Mouse (Mus musculus) lung, postnatal 10 days (tissue): ENCODE measurements around the gene Cd52.

Experiments used
- DNase-seq: peaks from one replicate; pipeline ENCODE4 v3.0.0; 2021

The Cd52 gene

GRCm38 (mm10) chr4:134090521-134091224 lies 4.2 kb downstream of the Cd52 start:
- DNase-seq = no peak

- no peak for DNase-seq
Observed at GRCm38 (mm10) chr4:134089029-134089428, 5.9 kb downstream of the Cd52 start.

GRCm38 (mm10) chr4:134087412-134087811 lies 7.5 kb downstream of the Cd52 start:
- DNase-seq = peak; percentile 49

GRCm38 (mm10) chr4:134084999-134085398 lies 9.9 kb downstream of the Cd52 start:
- no peak for DNase-seq

GRCm38 (mm10) chr4:134082460-134082859 lies 12.4 kb downstream of the Cd52 start:
- DNase-seq = no peak

- peak; percentile 86 for DNase-seq
Observed at GRCm38 (mm10) chr4:134081730-134082386, 13.0 kb downstream of the Cd52 start.

GRCm38 (mm10) chr4:134080674-134081073 lies 14.2 kb downstream of the Cd52 start:
- DNase-seq = no peak

GRCm38 (mm10) chr4:134078694-134079093 lies 16.2 kb downstream of the Cd52 start:
- DNase-seq = peak; percentile 75

GRCm38 (mm10) chr4:134068793-134069580 lies 25.9 kb downstream of the Cd52 start:
- no peak for DNase-seq

- no peak for DNase-seq
Observed at GRCm38 (mm10) chr4:134067833-134068544, 26.9 kb downstream of the Cd52 start.

- no peak for DNase-seq
Observed at GRCm38 (mm10) chr4:134067383-134067782, 27.5 kb downstream of the Cd52 start.

GRCm38 (mm10) chr4:134065431-134066004 lies 29.4 kb downstream of the Cd52 start:
- DNase-seq = peak; percentile 24

GRCm38 (mm10) chr4:134062561-134062960 lies 32.3 kb downstream of the Cd52 start:
- DNase-seq = no peak

- no peak for DNase-seq
Observed at GRCm38 (mm10) chr4:134061944-134062446, 32.9 kb downstream of the Cd52 start.

- DNase-seq = no peak
Observed at GRCm38 (mm10) chr4:134061166-134061830, 33.6 kb downstream of the Cd52 start.

GRCm38 (mm10) chr4:134060135-134060865 lies 34.6 kb downstream of the Cd52 start, which contains the start of gene Crybg2:
Gene Crybg2, plus strand, starts transcription at chr4:134060815.
- DNase-seq = no peak

GRCm38 (mm10) chr4:134058908-134059307 lies 36.0 kb downstream of the Cd52 start:
- no peak for DNase-seq

GRCm38 (mm10) chr4:134058166-134058715 lies 36.6 kb downstream of the Cd52 start:
- DNase-seq = no peak

- no peak for DNase-seq
Observed at GRCm38 (mm10) chr4:134053538-134053937, 41.3 kb downstream of the Cd52 start, which contains the start of gene Zfp683. Gene Zfp683, plus strand, starts transcription at chr4:134053838.

- DNase-seq = peak; percentile 62
Observed at GRCm38 (mm10) chr4:134052560-134052959, 42.3 kb downstream of the Cd52 start.

- DNase-seq = no peak
Observed at GRCm38 (mm10) chr4:134051912-134052311, 43.0 kb downstream of the Cd52 start.
